Mouse (Mus musculus) kidney, adult 10 weeks (tissue): ENCODE results near the gene Atp6v1f. TPM values are rescaled to one million over a fixed set of nuclear protein-coding genes. Genes with fewer than 3 reads are reported as not detected.

Experiments
- polyA plus RNA-seq: library from polyadenylated mRNA; stranded (reverse); fragments of 350-450 nt; fragmentation: Illumina TruSeq; extraction: RNeasy Lipid Tissue Mini Kit (QIAGEN cat#74804); gene quantifications from one replicate; pipeline ENCODE4 v1.2.3, GENCODE M21; 2014; ENCODE audit warnings: low read depth, low replicate concordance

The Atp6v1f gene
- polyA plus RNA-seq, result 73.7 TPM

DNA sequence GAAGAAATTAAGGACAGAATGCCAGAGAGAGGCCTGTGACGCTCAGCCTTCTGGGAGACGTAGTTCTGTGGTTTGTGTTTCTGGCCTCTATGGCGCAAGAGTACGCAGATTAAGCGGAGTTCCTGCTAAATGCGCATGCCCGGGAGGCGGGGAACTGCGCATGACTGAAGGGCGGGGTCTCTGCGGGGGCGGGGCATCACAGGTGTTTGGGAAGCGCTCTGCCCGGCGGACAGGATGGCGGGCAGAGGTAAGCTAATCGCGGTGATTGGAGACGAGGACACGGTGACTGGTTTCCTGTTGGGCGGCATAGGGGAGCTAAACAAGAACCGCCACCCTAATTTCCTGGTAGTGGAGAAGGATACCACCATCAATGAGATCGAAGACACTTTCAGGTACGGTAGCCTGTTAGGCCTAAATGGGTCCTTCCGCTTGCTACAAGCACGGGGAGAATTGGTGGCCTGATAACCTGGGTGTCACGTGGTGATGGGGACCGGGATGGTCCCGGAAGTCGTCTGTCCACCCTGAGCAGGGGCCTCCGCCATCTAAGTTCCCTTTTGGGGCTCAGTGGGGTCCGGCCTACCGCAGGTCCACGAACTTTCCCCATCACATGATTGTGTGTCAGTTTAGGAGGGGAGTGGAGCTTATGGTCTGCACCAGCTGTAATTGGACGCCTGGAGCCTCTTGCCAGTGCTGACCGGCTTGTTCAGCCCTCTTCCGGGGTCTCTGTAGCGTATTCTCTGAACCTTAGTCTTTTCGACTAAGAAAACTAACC lies at the start of gene Atp6v1f:
Gene Atp6v1f, plus strand, starts transcription at position 136 of the 772 bp plus-strand sequence.

DNA sequence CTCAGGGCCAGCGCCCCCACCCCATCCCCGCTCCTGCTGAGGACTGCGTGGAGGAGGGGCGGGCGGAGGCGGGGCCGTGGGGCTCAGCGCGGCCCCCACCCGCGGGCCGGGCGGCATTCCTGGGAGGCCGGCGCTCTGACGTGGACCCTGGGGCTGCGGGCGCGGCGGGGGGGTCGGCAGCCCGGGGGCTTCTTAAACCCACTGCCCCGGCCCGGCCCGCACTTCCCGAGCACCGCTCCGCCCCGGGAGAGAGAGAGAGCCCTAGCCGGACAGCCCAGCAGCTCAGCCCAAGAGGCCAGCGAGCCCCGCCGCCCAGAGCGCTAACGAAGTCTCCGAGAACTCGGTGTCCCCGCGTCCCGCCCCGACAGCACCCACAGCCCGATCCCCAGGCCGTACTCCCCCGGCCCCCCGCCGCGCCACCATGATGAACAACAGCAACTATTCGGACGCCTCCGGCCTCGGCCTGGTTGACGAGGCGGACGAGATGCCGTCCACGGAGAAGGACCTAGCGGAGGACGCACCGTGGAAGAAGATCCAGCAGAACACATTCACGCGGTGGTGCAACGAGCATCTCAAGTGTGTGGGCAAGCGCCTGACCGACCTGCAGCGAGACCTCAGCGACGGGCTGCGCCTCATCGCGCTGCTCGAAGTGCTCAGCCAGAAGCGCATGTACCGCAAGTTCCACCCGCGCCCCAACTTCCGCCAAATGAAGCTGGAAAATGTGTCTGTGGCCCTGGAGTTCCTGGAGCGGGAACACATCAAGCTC lies 34.3 kb upstream of the Atp6v1f start, which contains the start of gene Flnc:
Gene Flnc, plus strand, starts transcription at position 219 of the 766 bp plus-strand sequence.

GRCm38 (mm10) chr6:29471137-29471536 lies 3.6 kb downstream of the Atp6v1f start, which contains the start of gene Atp6v1fnb:
Gene Atp6v1fnb, plus strand, starts transcription at chr6:29471437.

GRCm38 (mm10) chr6:29507447-29508309 lies 40.2 kb downstream of the Atp6v1f start, which contains the start of gene Kcp:
Gene Kcp, minus strand, starts transcription at chr6:29507952.

Other genes with a start within 250 kb of the Atp6v1f start
- 3.1 TPM for gene Hilpda, start 195.2 kb upstream of the Atp6v1f start, polyA plus RNA-seq
- gene Fam71f2, start 188.1 kb upstream of the Atp6v1f start, polyA plus RNA-seq, result not detected
- gene Fam71f1, start 148.6 kb upstream of the Atp6v1f start, polyA plus RNA-seq, result not detected
- gene Calu, start 119.6 kb upstream of the Atp6v1f start, polyA plus RNA-seq, result 197 TPM
- gene Opn1sw, start 79.2 kb upstream of the Atp6v1f start, polyA plus RNA-seq, result not detected
- 0.24 TPM for gene Ccdc136, start 71.4 kb upstream of the Atp6v1f start, polyA plus RNA-seq
- gene Flnc, start 34.5 kb upstream of the Atp6v1f start, polyA plus RNA-seq, result not detected
- gene Atp6v1fnb, start 3.7 kb downstream of the Atp6v1f start, polyA plus RNA-seq, result not detected
- gene Kcp, start 40.2 kb downstream of the Atp6v1f start, polyA plus RNA-seq, result 0.44 TPM
- gene Irf5, start 58.9 kb downstream of the Atp6v1f start, polyA plus RNA-seq, result 2.2 TPM
- gene Tnpo3, start 142.2 kb downstream of the Atp6v1f start, polyA plus RNA-seq, result 75.2 TPM
- 4.2 TPM for gene Tspan33, start 226.5 kb downstream of the Atp6v1f start, polyA plus RNA-seq